Mouse (Mus musculus) urinary bladder, postnatal 25 days (tissue): ENCODE measurements at regions not wholly inside any gene's neighbourhood (a gene's known extent, or its start where the extent isn't known, plus 50 kb on each side); places are given as distances from the start of the nearest gene placed in this dataset.
A peak's percentile ranks its signal among the peaks of the same experiment; 100 is the strongest.
"Not testable (repeated sequence)": the region's sequence is repeated elsewhere in the genome, so short reads cannot be mapped to it uniquely, and the experiment has no call there.

Source experiments
- DNase-seq: peaks from one replicate; pipeline ENCODE4 v3.0.0; 2022; ENCODE audit warnings: low spot score

GRCm38 (mm10) chr9:85637274-85637673 lies 111.9 kb downstream of the Ibtk start:
- DNase-seq: no peak

- no peak for DNase-seq
Observed at GRCm38 (mm10) chr9:85636131-85636447, 113.0 kb downstream of the Ibtk start.

GRCm38 (mm10) chr9:85635438-85636130 lies 113.5 kb downstream of the Ibtk start:
- no peak for DNase-seq

GRCm38 (mm10) chr9:85634786-85635185 lies 114.3 kb downstream of the Ibtk start:
- DNase-seq: not testable (repeated sequence)

- DNase-seq: no peak
Observed at GRCm38 (mm10) chr9:85617972-85618371, 131.2 kb downstream of the Ibtk start.

GRCm38 (mm10) chr9:85617177-85617777 lies 131.9 kb downstream of the Ibtk start:
- no peak for DNase-seq

GRCm38 (mm10) chr9:85616266-85616869 lies 132.8 kb downstream of the Ibtk start:
- no peak for DNase-seq

- DNase-seq: no peak
Observed at GRCm38 (mm10) chr9:85609152-85609551, 140.0 kb downstream of the Ibtk start.

- peak; percentile 18 for DNase-seq
Observed at GRCm38 (mm10) chr9:85596959-85597358, 152.2 kb downstream of the Ibtk start.

GRCm38 (mm10) chr9:85593867-85594266 lies 155.3 kb downstream of the Ibtk start:
- DNase-seq: no peak

GRCm38 (mm10) chr9:85592639-85593038 lies 156.5 kb downstream of the Ibtk start:
- DNase-seq: no peak

- no peak for DNase-seq
Observed at GRCm38 (mm10) chr9:85589210-85589609, 159.9 kb downstream of the Ibtk start.

- DNase-seq: peak; percentile 15
Observed at GRCm38 (mm10) chr9:85588077-85588476, 161.1 kb downstream of the Ibtk start.

- no peak for DNase-seq
Observed at GRCm38 (mm10) chr9:85581028-85581595, 168.0 kb downstream of the Ibtk start.

- DNase-seq: no peak
Observed at GRCm38 (mm10) chr9:85577812-85578211, 171.3 kb downstream of the Ibtk start.

GRCm38 (mm10) chr9:85577338-85577737 lies 171.8 kb downstream of the Ibtk start:
- no peak for DNase-seq

GRCm38 (mm10) chr9:85568877-85569276 lies 180.3 kb downstream of the Ibtk start:
- DNase-seq: no peak

- no peak for DNase-seq
Observed at GRCm38 (mm10) chr9:85551871-85552270, 197.3 kb downstream of the Ibtk start.

- DNase-seq: no peak
Observed at GRCm38 (mm10) chr9:85550455-85550854, 198.7 kb downstream of the Ibtk start.

GRCm38 (mm10) chr9:85546226-85546625 lies 202.9 kb downstream of the Ibtk start:
- no peak for DNase-seq

- DNase-seq: no peak
Observed at GRCm38 (mm10) chr9:85545566-85545965, 203.6 kb downstream of the Ibtk start.

GRCm38 (mm10) chr9:85538557-85538956 lies 210.6 kb downstream of the Ibtk start:
- no peak for DNase-seq

GRCm38 (mm10) chr9:85528421-85528820 lies 201.3 kb upstream of the Tent5a start:
- no peak for DNase-seq
